Comparison of ENCODE assay signal across 14 mouse cellular contexts in genomic region chr1:87961459-87962167, GRCm38 (mm10). TPM values are rescaled to one million over a fixed set of nuclear protein-coding genes. Genes with fewer than 3 reads are reported as not detected.
A peak's percentile ranks its signal among the peaks of the same experiment; 100 is the strongest.
DNase-seq lines count a peak whose midpoint lies in the region; ATAC-seq and TF ChIP-seq lines count a peak whose summit lies in the region.
"Had no signal": no experiment of that assay in that cellular context is flagged by ENCODE, and none has a peak within 500 bp of the region (broad histone marks: within the 10 kb centered on the region; RNA-seq: fewer than 3 reads in every experiment).

No protein-coding gene starts in this region.

- peak; percentile 96 for ATAC-seq in heart, embryonic 12.5 days (ENCODE audit: insufficient number of reproducible peaks, low FRiP score)
- ATAC-seq in intestine, embryonic 16.5 days, result peak; percentile 88
- ATAC-seq: CD4-positive, CD25-positive, alpha-beta regulatory T cell, adult 4 months had no signal

- peak overlapping the region; percentile 62 for H3K27ac ChIP-seq in heart, embryonic 12.5 days (ENCODE audit: poor library complexity, severe bottlenecking)
- no peak overlapping the region for H3K27ac ChIP-seq in heart, adult 2 months
- no peak overlapping the region for H3K27ac ChIP-seq in intestine, embryonic 16.5 days (ENCODE audit: low read length)
- H3K27ac ChIP-seq in spleen, adult 2 months (ENCODE audit: insufficient read depth, low read length), result peak overlapping the region; percentile 28; the same call in 1 of the 2 replicates
- H3K27ac ChIP-seq: embryonic facial prominence, embryonic 15.5 days; midbrain, embryonic 12.5 days; neural tube, embryonic 15.5 days had no signal

- no peak for TF ChIP-seq CTCF in heart, adult 2 months (IDR thresholded peaks at IDR 0.05)
- no peak for TF ChIP-seq CTCF in spleen, adult 2 months (IDR thresholded peaks at IDR 0.05; ENCODE audit: extremely low read depth, insufficient read depth, insufficient read length, insufficient replicate concordance)

- H3K9me3 ChIP-seq in heart, embryonic 12.5 days (replicated peaks), result no peaks in the 10 kb centered on the region
- no peaks in the 10 kb centered on the region for H3K9me3 ChIP-seq in intestine, embryonic 16.5 days (ENCODE audit: control insufficient read depth, low read length)
- H3K9me3 ChIP-seq: embryonic facial prominence, embryonic 15.5 days; midbrain, embryonic 12.5 days; neural tube, embryonic 15.5 days had no signal

- peaks cover 63% of the 10 kb centered on the region for H3K36me3 ChIP-seq in heart, embryonic 12.5 days
- H3K36me3 ChIP-seq in heart, adult 2 months (ENCODE audit: control insufficient read depth, insufficient read depth, low read length), result peaks cover 3% of the 10 kb centered on the region
- H3K36me3 ChIP-seq in intestine, embryonic 16.5 days (ENCODE audit: control insufficient read depth, insufficient read depth, low read length), result peaks cover 16% of the 10 kb centered on the region
- H3K36me3 ChIP-seq in spleen, adult 2 months (ENCODE audit: control insufficient read depth, insufficient read depth, low read length), result peaks cover 1% of the 10 kb centered on the region

- WGBS in heart, embryonic 12.5 days, result 48% methylated on average over 2 of the region's 2 CpGs
- WGBS in heart, adult 2 months, result 74% methylated on average over 2 of the region's 2 CpGs
- WGBS in intestine, embryonic 16.5 days, result 71% methylated on average over 2 of the region's 2 CpGs
- 82% methylated on average over 2 of the region's 2 CpGs for WGBS in spleen, adult 2 months

- intact Hi-C loops in heart, adult 2 months (cut with DNase I), result no loop called here
- intact Hi-C loops in left cerebral cortex, postnatal 36 days (cut with DNase I), result no loop called here

- no peak overlapping the region for H3K9ac ChIP-seq in heart, embryonic 12.5 days
- H3K9ac ChIP-seq in heart, adult 2 months (ENCODE audit: low read depth, low read length), result no peak overlapping the region
- no peak overlapping the region for H3K9ac ChIP-seq in intestine, embryonic 16.5 days (ENCODE audit: low read depth, low read length)
- H3K9ac ChIP-seq: embryonic facial prominence, embryonic 15.5 days; midbrain, embryonic 12.5 days; neural tube, embryonic 15.5 days had no signal

- DNase-seq in heart, adult 2 months, result no peak
- DNase-seq in MN1 (ENCODE audit: low spot score), result peak; percentile 7
- DNase-seq in spleen, adult 2 months (ENCODE audit: low read depth in 1 of 2, low spot score in 2 of 2), result no peak
- no peak for DNase-seq in gastrocnemius, postnatal 25 days
- no peak for DNase-seq in gastrocnemius, postnatal 4 days (ENCODE audit: low spot score in 2 of 2)
- DNase-seq in left cerebral cortex, postnatal 36 days (ENCODE audit: low spot score in 2 of 2), result no peak
- DNase-seq: kidney, postnatal 4 days; left cerebral cortex, postnatal 4 days had no signal

- TF ChIP-seq POLR2A in heart, adult 2 months (IDR thresholded peaks at IDR 0.05; ENCODE audit: insufficient read depth, low read depth, low read length), result no peak
- no peak for TF ChIP-seq POLR2A in spleen, adult 2 months (IDR thresholded peaks at IDR 0.05; ENCODE audit: low read depth, low read length)

- H3K4me2 ChIP-seq in heart, embryonic 12.5 days, result no peak overlapping the region
- no peak overlapping the region for H3K4me2 ChIP-seq in intestine, embryonic 16.5 days (ENCODE audit: low read depth, low read length)
- H3K4me2 ChIP-seq: embryonic facial prominence, embryonic 15.5 days; midbrain, embryonic 12.5 days; neural tube, embryonic 15.5 days had no signal

- no peak overlapping the region for H3K4me3 ChIP-seq in heart, embryonic 12.5 days
- no peak overlapping the region for H3K4me3 ChIP-seq in heart, adult 2 months
- H3K4me3 ChIP-seq in intestine, embryonic 16.5 days (ENCODE audit: low read length), result no peak overlapping the region
- no peak overlapping the region for H3K4me3 ChIP-seq in spleen, adult 2 months (ENCODE audit: extremely low read depth, insufficient read depth, insufficient read length)
- H3K4me3 ChIP-seq: embryonic facial prominence, embryonic 15.5 days; midbrain, embryonic 12.5 days; neural tube, embryonic 15.5 days had no signal

- H3K27me3 ChIP-seq in heart, embryonic 12.5 days (replicated peaks), result no peaks in the 10 kb centered on the region
- H3K27me3 ChIP-seq in heart, adult 2 months (ENCODE audit: control insufficient read depth, insufficient read depth, low read length), result no peaks in the 10 kb centered on the region
- no peaks in the 10 kb centered on the region for H3K27me3 ChIP-seq in intestine, embryonic 16.5 days (replicated peaks; ENCODE audit: control insufficient read depth, insufficient read depth, low read length)
- no peaks in the 10 kb centered on the region for H3K27me3 ChIP-seq in spleen, adult 2 months (ENCODE audit: control insufficient read depth, insufficient read depth, low read length)
- H3K27me3 ChIP-seq: embryonic facial prominence, embryonic 15.5 days; midbrain, embryonic 12.5 days; neural tube, embryonic 15.5 days had no signal

- no peaks in the 10 kb centered on the region; the same call in 1 of the 2 replicates for H3K79me2 ChIP-seq in heart, adult 2 months (replicated peaks; ENCODE audit: control insufficient read depth, insufficient read depth, low read length)

- peaks cover 19% of the 10 kb centered on the region for H3K4me1 ChIP-seq in heart, embryonic 12.5 days (replicated peaks)
- no peaks in the 10 kb centered on the region for H3K4me1 ChIP-seq in heart, adult 2 months (ENCODE audit: control insufficient read depth, insufficient read depth, low read length)
- no peaks in the 10 kb centered on the region for H3K4me1 ChIP-seq in intestine, embryonic 16.5 days (ENCODE audit: control insufficient read depth, insufficient read depth, low read length)
- H3K4me1 ChIP-seq in spleen, adult 2 months (ENCODE audit: control insufficient read depth, insufficient read depth, insufficient read length), result peaks cover 2% of the 10 kb centered on the region; the same call in 1 of the 2 replicates
- H3K4me1 ChIP-seq: embryonic facial prominence, embryonic 15.5 days; neural tube, embryonic 15.5 days had no signal

- no peak for TF ChIP-seq EP300 in heart, adult 2 months (IDR thresholded peaks at IDR 0.05; ENCODE audit: insufficient read depth, low read depth, low read length)

RNA-seq across cellular contexts. Expression of gene Usp40, which starts 46.7 kb away (rescaled TPM):
- 32.7 and 35.4 TPM in 2 replicates for polyA plus RNA-seq in heart, embryonic 12.5 days (2016; fragmentation: Nextera tagmentation; extraction: Ambion mirVana)
- total RNA-seq in heart, adult 2 months (2021), result 10 to 100 TPM; 15.2 to 15.6 TPM
- 9.3 and 12.7 TPM in 2 replicates for polyA plus RNA-seq in heart, adult 2 months (2012; rRNA removed)
- polyA plus RNA-seq in intestine, embryonic 16.5 days (2015; fragmentation: Nextera tagmentation; extraction: Ambion mirVana), result 27.4 and 28.4 TPM in 2 replicates
- 3.3 TPM in 2 replicates for polyA plus RNA-seq in spleen, adult 2 months (2012; rRNA removed)
- 10 to 100 TPM in 1 of 2 experiments, 1 to 10 TPM in 1; 9.0 to 10.6 TPM for total RNA-seq in gastrocnemius, postnatal 25 days (2021)
- 10 to 100 TPM; 22.8 to 26.0 TPM for total RNA-seq in gastrocnemius, postnatal 4 days (2021)
- 10 to 100 TPM; 15.1 to 27.2 TPM for total RNA-seq in left cerebral cortex, postnatal 36 days (2021)

Comparison
In these comparisons a context has a peak if more than half of its experiments do, and no peak if none do; other contexts are left out.
1. H3K27ac ChIP-seq: peak in heart, embryonic 12.5 days (single experiment) and spleen, adult 2 months (single experiment); none in heart, adult 2 months (single experiment) and intestine, embryonic 16.5 days (single experiment).